In the genomic region with DNA sequence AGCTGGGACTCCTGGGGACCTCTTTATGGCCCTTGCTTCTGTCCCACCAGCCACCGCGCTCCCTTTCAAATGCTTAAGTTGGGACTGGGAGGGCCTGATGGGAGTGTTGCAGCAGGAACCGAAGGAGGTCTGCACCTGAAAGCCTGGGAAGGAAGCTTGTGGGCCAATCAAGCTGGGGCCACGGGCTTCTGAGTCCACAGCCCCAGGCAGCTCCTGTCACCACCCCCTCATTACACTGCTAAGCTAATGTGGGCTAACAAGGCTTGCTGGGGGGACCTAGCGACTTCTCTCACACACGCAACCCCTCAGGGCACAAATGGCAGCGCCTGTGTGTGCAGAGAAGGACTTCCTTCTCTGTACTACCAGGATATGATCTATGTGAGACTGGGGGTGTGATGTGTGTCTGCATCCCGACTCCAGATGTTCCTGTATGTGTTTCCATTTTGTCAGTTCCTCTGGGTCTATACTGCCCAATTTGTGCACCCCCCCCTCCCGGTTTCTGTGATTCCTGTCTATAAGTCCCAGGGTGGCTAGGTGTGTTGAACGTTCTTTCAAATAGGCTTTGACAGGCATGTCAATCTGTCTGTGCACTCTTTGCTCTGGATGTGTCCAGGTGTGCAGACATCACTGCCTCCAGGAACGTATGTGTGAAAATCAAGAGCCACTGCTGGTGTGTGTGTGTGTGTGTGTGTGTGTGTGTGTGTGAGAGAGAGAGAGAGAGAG, we compare ENCODE assay signal across 8 mouse cellular contexts. TPM values are rescaled to one million over a fixed set of nuclear protein-coding genes. Genes with fewer than 3 reads are reported as not detected.
DNase-seq lines count a peak whose midpoint lies in the region; ATAC-seq and TF ChIP-seq lines count a peak whose summit lies in the region.

No protein-coding gene starts in this region.

- H3K9ac ChIP-seq in heart, postnatal 0 days (replicated peaks; ENCODE audit: low read depth, low read length): no peak overlapping the region
- H3K9ac ChIP-seq in hindbrain, embryonic 14.5 days: peak overlapping the region; percentile 61
- peak overlapping the region; percentile 63; the same call in 1 of the 2 replicates for H3K9ac ChIP-seq in neural tube, embryonic 11.5 days (ENCODE audit: low read length)

- no peak for DNase-seq in heart, postnatal 0 days (ENCODE audit: low spot score)
- DNase-seq in heart, adult 18-20 months: no peak
- DNase-seq in hindbrain, embryonic 14.5 days (ENCODE audit: low spot score): no peak
- DNase-seq in neural tube, embryonic 11.5 days (ENCODE audit: low spot score): peak; percentile 51
- no peak for DNase-seq in adrenal gland, postnatal 36 days
- DNase-seq in spleen, postnatal 36 days (ENCODE audit: low spot score in 2 of 2): no peak
- no peak for DNase-seq in left cerebral cortex, postnatal 4 days

- TF ChIP-seq POLR2A in cortical plate, adult 2 months (IDR thresholded peaks at IDR 0.05; ENCODE audit: extremely low read depth, insufficient read depth, low read length): no peak

- 16% methylated on average over 11 of the region's 11 CpGs for WGBS in heart, postnatal 0 days
- WGBS in hindbrain, embryonic 14.5 days: 6% methylated on average over 11 of the region's 11 CpGs
- WGBS in neural tube, embryonic 11.5 days: 5% methylated on average over 11 of the region's 11 CpGs

- peak overlapping the region; percentile 47; the same call in 1 of the 2 replicates for H3K4me3 ChIP-seq in heart, postnatal 0 days (ENCODE audit: low read depth, low read length)
- peak overlapping the region; percentile 34 for H3K4me3 ChIP-seq in cortical plate, adult 2 months (ENCODE audit: insufficient read depth, low read length)
- peak overlapping the region; percentile 30 for H3K4me3 ChIP-seq in hindbrain, embryonic 14.5 days (replicated peaks; ENCODE audit: low read length)
- peak overlapping the region; percentile 30 for H3K4me3 ChIP-seq in neural tube, embryonic 11.5 days (ENCODE audit: low read depth, low read length)

- intact Hi-C loops in left cerebral cortex, postnatal 4 days (cut with DNase I): no loop called here

- ATAC-seq in heart, postnatal 0 days (ENCODE audit: insufficient read depth, low read depth): no peak
- ATAC-seq in hindbrain, embryonic 14.5 days (ENCODE audit: low FRiP score): no peak
- no peak for ATAC-seq in neural tube, embryonic 11.5 days (ENCODE audit: insufficient read depth, low FRiP score, low TSS enrichment)

- no peaks in the 10 kb centered on the region for H3K36me3 ChIP-seq in heart, postnatal 0 days (replicated peaks; ENCODE audit: control insufficient read depth, insufficient read depth, low read length)
- no peaks in the 10 kb centered on the region for H3K36me3 ChIP-seq in hindbrain, embryonic 14.5 days (replicated peaks; ENCODE audit: control insufficient read depth, insufficient read depth)
- no peaks in the 10 kb centered on the region for H3K36me3 ChIP-seq in neural tube, embryonic 11.5 days (ENCODE audit: control insufficient read depth, insufficient read depth, low read length)

- TF ChIP-seq CTCF in heart, postnatal 0 days (IDR thresholded peaks at IDR 0.05; ENCODE audit: low read depth): no peak
- no peak for TF ChIP-seq CTCF in cortical plate, adult 2 months (IDR thresholded peaks at IDR 0.05; ENCODE audit: extremely low read depth, insufficient read depth, low read length)

- peaks cover 68% of the 10 kb centered on the region for H3K27me3 ChIP-seq in heart, postnatal 0 days (ENCODE audit: control insufficient read depth, insufficient read depth, low read length)
- no peaks in the 10 kb centered on the region; the same call in 1 of the 2 replicates for H3K27me3 ChIP-seq in hindbrain, embryonic 14.5 days (ENCODE audit: control insufficient read depth, insufficient read depth, low read length)
- H3K27me3 ChIP-seq in neural tube, embryonic 11.5 days (ENCODE audit: control insufficient read depth, insufficient read depth, low read length): peaks cover 50% of the 10 kb centered on the region

- H3K4me1 ChIP-seq in heart, postnatal 0 days (ENCODE audit: control insufficient read depth, insufficient read depth): peaks cover 22% of the 10 kb centered on the region
- peaks cover 7% of the 10 kb centered on the region for H3K4me1 ChIP-seq in cortical plate, adult 2 months (ENCODE audit: control insufficient read depth, insufficient read depth, low read length)
- H3K4me1 ChIP-seq in hindbrain, embryonic 14.5 days (replicated peaks; ENCODE audit: control insufficient read depth, insufficient read depth, low read length): peaks cover 58% of the 10 kb centered on the region
- peaks cover 54% of the 10 kb centered on the region for H3K4me1 ChIP-seq in neural tube, embryonic 11.5 days (ENCODE audit: control insufficient read depth, insufficient read depth, low read length)

- TF ChIP-seq EP300 in heart, postnatal 0 days (IDR thresholded peaks at IDR 0.05; ENCODE audit: low read depth): no peak

- no peak overlapping the region for H3K27ac ChIP-seq in heart, postnatal 0 days (ENCODE audit: low read depth)
- peak overlapping the region; percentile 75 for H3K27ac ChIP-seq in cortical plate, adult 2 months (ENCODE audit: insufficient read depth, low read length)
- H3K27ac ChIP-seq in hindbrain, embryonic 14.5 days: peak overlapping the region; percentile 97
- peak overlapping the region; percentile 91 for H3K27ac ChIP-seq in neural tube, embryonic 11.5 days (ENCODE audit: low read depth, low read length)

- no peaks in the 10 kb centered on the region for H3K9me3 ChIP-seq in heart, postnatal 0 days (replicated peaks; ENCODE audit: control insufficient read depth, low read length)
- H3K9me3 ChIP-seq in hindbrain, embryonic 14.5 days (ENCODE audit: control insufficient read depth, low read length): no peaks in the 10 kb centered on the region
- no peaks in the 10 kb centered on the region for H3K9me3 ChIP-seq in neural tube, embryonic 11.5 days (ENCODE audit: control insufficient read depth, low read length)

- H3K4me2 ChIP-seq in heart, postnatal 0 days (ENCODE audit: low read depth, low read length): peak overlapping the region; percentile 65
- H3K4me2 ChIP-seq in hindbrain, embryonic 14.5 days (replicated peaks): peak overlapping the region; percentile 75
- peak overlapping the region; percentile 56 for H3K4me2 ChIP-seq in neural tube, embryonic 11.5 days (ENCODE audit: low read depth)

RNA-seq across cellular contexts. Expression of a gene that starts 3.7 kb away (rescaled TPM):
- total RNA-seq in heart, postnatal 0 days (2014; rRNA removed; ENCODE audit: low replicate concordance): 43.8 and 68.3 TPM in 2 replicates
- 46.4 and 47.6 TPM in 2 replicates for polyA plus RNA-seq in heart, postnatal 0 days (2015; fragmentation: Nextera tagmentation; extraction: Ambion mirVana)
- total RNA-seq in heart, adult 18-20 months (2021): 10 to 100 TPM; 23.9 to 27.0 TPM
- polyA plus RNA-seq in cortical plate, adult 2 months (2012; rRNA removed): 10.0 and 10.6 TPM in 2 replicates
- 12.7 and 18.0 TPM in 2 replicates for polyA plus RNA-seq in hindbrain, embryonic 14.5 days (2014; fragmentation: Nextera tagmentation; extraction: Ambion mirVana)
- polyA plus RNA-seq in neural tube, embryonic 11.5 days (2014; fragmentation: Nextera tagmentation; extraction: Ambion mirVana): 2.4 and 3.4 TPM in 2 replicates
- 10 to 100 TPM; 29.7 to 45.6 TPM for total RNA-seq in adrenal gland, postnatal 36 days (2021)
- total RNA-seq in left cerebral cortex, postnatal 4 days (2021): 1 to 10 TPM; 4.9 to 7.5 TPM

RNA-seq across cellular contexts. Expression of a gene that starts 9.6 kb away (rescaled TPM):
- 0.08 TPM in 1 of 2 replicates, not detected in the other for total RNA-seq in heart, postnatal 0 days (2014; rRNA removed; ENCODE audit: low replicate concordance)
- 0.30 TPM in 1 of 2 replicates, not detected in the other for polyA plus RNA-seq in heart, postnatal 0 days (2015; fragmentation: Nextera tagmentation; extraction: Ambion mirVana)
- total RNA-seq in heart, adult 18-20 months (2021): under 1 TPM; 0.37 to 0.54 TPM
- 9.5 and 10.6 TPM in 2 replicates for polyA plus RNA-seq in cortical plate, adult 2 months (2012; rRNA removed)
- polyA plus RNA-seq in hindbrain, embryonic 14.5 days (2014; fragmentation: Nextera tagmentation; extraction: Ambion mirVana): 0.60 TPM in 1 of 2 replicates, not detected in the other
- polyA plus RNA-seq in neural tube, embryonic 11.5 days (2014; fragmentation: Nextera tagmentation; extraction: Ambion mirVana): 0.50 and 0.95 TPM in 2 replicates
- total RNA-seq in adrenal gland, postnatal 36 days (2021): 1 to 10 TPM; 2.2 to 3.4 TPM
- total RNA-seq in left cerebral cortex, postnatal 4 days (2021): 1 to 10 TPM; 5.1 to 5.2 TPM

RNA-seq across cellular contexts. Expression of a gene that starts 11.2 kb away (rescaled TPM):
- total RNA-seq in heart, postnatal 0 days (2014; rRNA removed; ENCODE audit: low replicate concordance): 109 and 161 TPM in 2 replicates
- polyA plus RNA-seq in heart, postnatal 0 days (2015; fragmentation: Nextera tagmentation; extraction: Ambion mirVana): 47.9 and 51.5 TPM in 2 replicates
- 10 to 100 TPM; 39.3 to 44.7 TPM for total RNA-seq in heart, adult 18-20 months (2021)
- 38.6 and 39.7 TPM in 2 replicates for polyA plus RNA-seq in cortical plate, adult 2 months (2012; rRNA removed)
- 45.6 and 47.4 TPM in 2 replicates for polyA plus RNA-seq in hindbrain, embryonic 14.5 days (2014; fragmentation: Nextera tagmentation; extraction: Ambion mirVana)
- 82.1 and 91.5 TPM in 2 replicates for polyA plus RNA-seq in neural tube, embryonic 11.5 days (2014; fragmentation: Nextera tagmentation; extraction: Ambion mirVana)
- 10 to 100 TPM; 46.8 to 47.1 TPM for total RNA-seq in adrenal gland, postnatal 36 days (2021)
- 10 to 100 TPM; 39.7 to 39.9 TPM for total RNA-seq in left cerebral cortex, postnatal 4 days (2021)

RNA-seq across cellular contexts. Expression of a gene that starts 23.3 kb away (rescaled TPM):
- total RNA-seq in heart, postnatal 0 days (2014; rRNA removed; ENCODE audit: low replicate concordance): not detected in 2 replicates
- 0.41 and 0.49 TPM in 2 replicates for polyA plus RNA-seq in heart, postnatal 0 days (2015; fragmentation: Nextera tagmentation; extraction: Ambion mirVana)
- total RNA-seq in heart, adult 18-20 months (2021): under 1 TPM; 0.35 to 0.39 TPM
- polyA plus RNA-seq in cortical plate, adult 2 months (2012; rRNA removed): 3.0 and 3.8 TPM in 2 replicates
- polyA plus RNA-seq in hindbrain, embryonic 14.5 days (2014; fragmentation: Nextera tagmentation; extraction: Ambion mirVana): 94.1 and 105 TPM in 2 replicates
- 45.7 and 46.8 TPM in 2 replicates for polyA plus RNA-seq in neural tube, embryonic 11.5 days (2014; fragmentation: Nextera tagmentation; extraction: Ambion mirVana)
- 1 to 10 TPM; 5.0 to 6.3 TPM for total RNA-seq in adrenal gland, postnatal 36 days (2021)
- total RNA-seq in left cerebral cortex, postnatal 4 days (2021): 10 to 100 TPM; 12.9 to 14.4 TPM
